Mouse (Mus musculus): ENCODE measurements around the gene Sox4.

DNA sequence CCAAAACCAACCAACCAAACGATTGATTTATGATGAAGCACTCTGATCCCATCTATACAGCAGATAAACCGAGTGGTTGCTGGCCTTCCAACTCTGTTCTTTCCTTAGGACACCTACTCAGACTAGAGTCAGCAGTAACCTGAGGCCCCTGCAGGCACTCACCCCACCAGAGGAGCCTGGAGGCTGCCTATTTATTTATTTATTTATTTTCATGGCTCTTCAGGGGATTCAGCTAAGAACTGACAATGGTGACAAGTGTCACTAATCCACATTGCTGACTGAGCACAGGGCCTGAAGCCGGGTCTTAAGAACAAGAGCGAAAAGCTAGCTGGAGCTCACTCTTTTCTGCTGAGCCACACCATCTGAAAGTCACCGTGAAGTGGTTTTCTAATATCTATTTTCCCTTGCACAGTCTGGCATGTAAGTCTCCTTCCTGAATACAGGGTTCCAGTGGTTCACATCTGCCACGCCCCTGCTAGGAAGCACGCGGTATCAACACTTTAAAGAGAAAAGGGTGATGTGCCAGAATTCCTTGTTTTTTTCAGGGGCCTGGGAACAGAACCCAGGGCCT is 6.9 kb downstream of the Sox4 start:
- TF ChIP-seq EP300 (IDR thresholded peaks at IDR 0.05; ENCODE audit: insufficient read depth, low read depth, low read length) (no peak), POLR2A (IDR thresholded peaks at IDR 0.05; ENCODE audit: insufficient read depth, low read depth, low read length) (no peak)
